Mouse (Mus musculus): ENCODE results near the gene Zcchc7. TPM values are rescaled to one million over a fixed set of nuclear protein-coding genes. Genes with fewer than 3 reads are reported as not detected.

The Zcchc7 gene
- polyA plus RNA-seq, 1 experiment from 2014 or later = 27.1 TPM

GRCm38 (mm10) chr4:44970612-44971110 is 215.0 kb downstream of the Zcchc7 start:
- H3K4me2 ChIP-seq = no peak overlapping the region
- 19% methylated on average over 10 of the region's 10 CpGs for WGBS (ENCODE audit: insufficient replicate concordance)
- no peak overlapping the region for H3K9ac ChIP-seq (ENCODE audit: low read depth, low read length)
- H3K9me3 ChIP-seq (replicated peaks; ENCODE audit: control insufficient read depth, low read length) = no peaks in the 10 kb centered on the region
- no peaks in the 10 kb centered on the region for H3K36me3 ChIP-seq (ENCODE audit: control insufficient read depth, insufficient read depth, low read length)
- H3K27me3 ChIP-seq (ENCODE audit: control insufficient read depth, insufficient read depth, low read length) = no peaks in the 10 kb centered on the region
- peaks cover 2% of the 10 kb centered on the region; the same call in 1 of the 2 replicates for H3K4me1 ChIP-seq (ENCODE audit: control insufficient read depth, insufficient read depth, low read length)
- H3K27ac ChIP-seq (ENCODE audit: low read depth, low read length) = no peak overlapping the region
- no peak overlapping the region for H3K4me3 ChIP-seq (ENCODE audit: low read depth, low read length)
- ATAC-seq (replicated peaks; ENCODE audit: insufficient number of reproducible peaks, low FRiP score, low TSS enrichment) = no peak

GRCm38 (mm10) chr4:44973450-44973849 is 217.8 kb downstream of the Zcchc7 start:
- Histone ChIP-seq H3K9me3 (replicated peaks; ENCODE audit: control insufficient read depth, low read length) (no peaks in the 10 kb centered on the region), H3K4me2 (peak overlapping the region; percentile 59), H3K27ac (ENCODE audit: low read depth, low read length) (no peak overlapping the region), H3K4me3 (ENCODE audit: low read depth, low read length) (peak overlapping the region; percentile 11; the same call in 1 of the 2 replicates), H3K4me1 (ENCODE audit: control insufficient read depth, insufficient read depth, low read length) (peaks cover 2% of the 10 kb centered on the region; the same call in 1 of the 2 replicates), H3K9ac (ENCODE audit: low read depth, low read length) (0 out of 2 replicates have a peak overlapping the region, but pooled peaks have one; percentile 4), H3K36me3 (ENCODE audit: control insufficient read depth, insufficient read depth, low read length) (no peaks in the 10 kb centered on the region), H3K27me3 (ENCODE audit: control insufficient read depth, insufficient read depth, low read length) (no peaks in the 10 kb centered on the region)
- 8% methylated on average over 9 of the region's 9 CpGs for WGBS (ENCODE audit: insufficient replicate concordance)
- peak; percentile 50; the same call in 1 of the 2 replicates for ATAC-seq (replicated peaks; ENCODE audit: insufficient number of reproducible peaks, low FRiP score, low TSS enrichment)

- Histone ChIP-seq H3K36me3 (ENCODE audit: control insufficient read depth, insufficient read depth, low read length) (no peaks in the 10 kb centered on the region), H3K27me3 (ENCODE audit: control insufficient read depth, insufficient read depth, low read length) (no peaks in the 10 kb centered on the region), H3K4me2 (peak overlapping the region; percentile 59), H3K4me3 (ENCODE audit: low read depth, low read length) (peak overlapping the region; percentile 11; the same call in 1 of the 2 replicates), H3K9me3 (replicated peaks; ENCODE audit: control insufficient read depth, low read length) (no peaks in the 10 kb centered on the region), H3K4me1 (ENCODE audit: control insufficient read depth, insufficient read depth, low read length) (peaks cover 2% of the 10 kb centered on the region; the same call in 1 of the 2 replicates), H3K9ac (ENCODE audit: low read depth, low read length) (0 out of 2 replicates have a peak overlapping the region, but pooled peaks have one; percentile 4), H3K27ac (ENCODE audit: low read depth, low read length) (no peak overlapping the region)
- WGBS (ENCODE audit: insufficient replicate concordance) = 47% methylated on average over 14 of the region's 14 CpGs
- no peak for ATAC-seq (replicated peaks; ENCODE audit: insufficient number of reproducible peaks, low FRiP score, low TSS enrichment)
Measured at GRCm38 (mm10) chr4:44973871-44974270, 218.2 kb downstream of the Zcchc7 start.

GRCm38 (mm10) chr4:44974331-44974730 is 218.7 kb downstream of the Zcchc7 start:
- H3K36me3 ChIP-seq (ENCODE audit: control insufficient read depth, insufficient read depth, low read length) = no peaks in the 10 kb centered on the region
- no peaks in the 10 kb centered on the region for H3K9me3 ChIP-seq (replicated peaks; ENCODE audit: control insufficient read depth, low read length)
- H3K4me3 ChIP-seq (ENCODE audit: low read depth, low read length) = no peak overlapping the region
- H3K4me1 ChIP-seq (ENCODE audit: control insufficient read depth, insufficient read depth, low read length) = peaks cover 2% of the 10 kb centered on the region; the same call in 1 of the 2 replicates
- H3K27ac ChIP-seq (ENCODE audit: low read depth, low read length) = no peak overlapping the region
- no peaks in the 10 kb centered on the region for H3K27me3 ChIP-seq (ENCODE audit: control insufficient read depth, insufficient read depth, low read length)
- H3K9ac ChIP-seq (ENCODE audit: low read depth, low read length) = no peak overlapping the region
- WGBS (ENCODE audit: insufficient replicate concordance) = 73% methylated on average over 8 of the region's 8 CpGs
- no peak overlapping the region for H3K4me2 ChIP-seq
- ATAC-seq (replicated peaks; ENCODE audit: insufficient number of reproducible peaks, low FRiP score, low TSS enrichment) = no peak

- no peak overlapping the region for H3K27ac ChIP-seq (ENCODE audit: low read depth, low read length)
- peaks cover 5% of the 10 kb centered on the region; the same call in 1 of the 2 replicates for H3K4me1 ChIP-seq (ENCODE audit: control insufficient read depth, insufficient read depth, low read length)
- H3K27me3 ChIP-seq (ENCODE audit: control insufficient read depth, insufficient read depth, low read length) = no peaks in the 10 kb centered on the region
- no peak overlapping the region for H3K9ac ChIP-seq (ENCODE audit: low read depth, low read length)
- no peak for ATAC-seq (replicated peaks; ENCODE audit: insufficient number of reproducible peaks, low FRiP score, low TSS enrichment)
- no peaks in the 10 kb centered on the region for H3K9me3 ChIP-seq (replicated peaks; ENCODE audit: control insufficient read depth, low read length)
- H3K4me2 ChIP-seq = no peak overlapping the region
- 75% methylated on average over 6 of the region's 6 CpGs for WGBS (ENCODE audit: insufficient replicate concordance)
- H3K4me3 ChIP-seq (ENCODE audit: low read depth, low read length) = no peak overlapping the region
- no peaks in the 10 kb centered on the region for H3K36me3 ChIP-seq (ENCODE audit: control insufficient read depth, insufficient read depth, low read length)
Measured at GRCm38 (mm10) chr4:44976026-44976615, 220.4 kb downstream of the Zcchc7 start.

GRCm38 (mm10) chr4:44976921-44977710 is 221.4 kb downstream of the Zcchc7 start:
- Histone ChIP-seq H3K9ac (ENCODE audit: low read depth, low read length) (no peak overlapping the region), H3K4me2 (no peak overlapping the region), H3K27ac (ENCODE audit: low read depth, low read length) (no peak overlapping the region), H3K4me1 (ENCODE audit: control insufficient read depth, insufficient read depth, low read length) (peaks cover 10% of the 10 kb centered on the region), H3K9me3 (replicated peaks; ENCODE audit: control insufficient read depth, low read length) (no peaks in the 10 kb centered on the region), H3K4me3 (ENCODE audit: low read depth, low read length) (no peak overlapping the region), H3K27me3 (ENCODE audit: control insufficient read depth, insufficient read depth, low read length) (no peaks in the 10 kb centered on the region), H3K36me3 (ENCODE audit: control insufficient read depth, insufficient read depth, low read length) (no peaks in the 10 kb centered on the region)
- 83% methylated on average over 10 of the region's 10 CpGs for WGBS (ENCODE audit: insufficient replicate concordance)
- no peak for ATAC-seq (replicated peaks; ENCODE audit: insufficient number of reproducible peaks, low FRiP score, low TSS enrichment)

- H3K27me3 ChIP-seq (ENCODE audit: control insufficient read depth, insufficient read depth, low read length) = no peaks in the 10 kb centered on the region
- H3K9me3 ChIP-seq (replicated peaks; ENCODE audit: control insufficient read depth, low read length) = no peaks in the 10 kb centered on the region
- ATAC-seq (replicated peaks; ENCODE audit: insufficient number of reproducible peaks, low FRiP score, low TSS enrichment) = no peak
- no peak overlapping the region for H3K4me3 ChIP-seq (ENCODE audit: low read depth, low read length)
- WGBS (ENCODE audit: insufficient replicate concordance) = 76% methylated on average over 5 of the region's 5 CpGs
- H3K9ac ChIP-seq (ENCODE audit: low read depth, low read length) = no peak overlapping the region
- no peak overlapping the region for H3K4me2 ChIP-seq
- no peaks in the 10 kb centered on the region for H3K36me3 ChIP-seq (ENCODE audit: control insufficient read depth, insufficient read depth, low read length)
- H3K27ac ChIP-seq (ENCODE audit: low read depth, low read length) = no peak overlapping the region
- peaks cover 19% of the 10 kb centered on the region for H3K4me1 ChIP-seq (ENCODE audit: control insufficient read depth, insufficient read depth, low read length)
Measured at GRCm38 (mm10) chr4:44978175-44978574, 222.5 kb downstream of the Zcchc7 start.

- Histone ChIP-seq H3K27ac (ENCODE audit: low read depth, low read length) (no peak overlapping the region), H3K4me1 (ENCODE audit: control insufficient read depth, insufficient read depth, low read length) (peaks cover 22% of the 10 kb centered on the region), H3K4me3 (ENCODE audit: low read depth, low read length) (no peak overlapping the region), H3K4me2 (no peak overlapping the region), H3K36me3 (ENCODE audit: control insufficient read depth, insufficient read depth, low read length) (no peaks in the 10 kb centered on the region; the same call in 1 of the 2 replicates), H3K9me3 (replicated peaks; ENCODE audit: control insufficient read depth, low read length) (no peaks in the 10 kb centered on the region), H3K27me3 (ENCODE audit: control insufficient read depth, insufficient read depth, low read length) (no peaks in the 10 kb centered on the region), H3K9ac (ENCODE audit: low read depth, low read length) (no peak overlapping the region)
- ATAC-seq (replicated peaks; ENCODE audit: insufficient number of reproducible peaks, low FRiP score, low TSS enrichment) = no peak
- WGBS (ENCODE audit: insufficient replicate concordance) = 68% methylated on average over 7 of the region's 7 CpGs
Measured at GRCm38 (mm10) chr4:44979794-44980338, 224.2 kb downstream of the Zcchc7 start.

Data from heart, embryonic 11.5 days (tissue).